Mouse (Mus musculus) stomach, embryonic 14.5 days (tissue): ENCODE results near the gene Sirt7. TPM values are rescaled to one million over a fixed set of nuclear protein-coding genes. Genes with fewer than 3 reads are reported as not detected.

Experiments
- ATAC-seq: fragments of 200-750 bp; cut with Nextera tagmentation; 2 replicates; pipeline ENCODE4 v1.8.0; 2017; ENCODE audit warnings: low read depth, moderate TSS enrichment; ENCODE audit not compliant: insufficient number of reproducible peaks, insufficient read depth, low FRiP score
- H3K27ac ChIP-seq: fragments of 300-500 bp; sonication (generic); 2 replicates; pipeline ENCODE4 v1.5.1; 2014; ENCODE audit warnings: mild to moderate bottlenecking, low read length, moderate library complexity, mixed read lengths
- H3K27me3 ChIP-seq: fragments of 300-500 bp; sonication (generic); 2 replicates; pipeline ENCODE4 v1.6.1; 2014; ENCODE audit warnings: low read length, control low read depth, mixed read lengths; ENCODE audit not compliant: control insufficient read depth, insufficient read depth
- H3K36me3 ChIP-seq: fragments of 300-500 bp; sonication (generic); 2 replicates; pipeline ENCODE4 v1.6.1; 2014; ENCODE audit warnings: mild to moderate bottlenecking, control low read depth, low read length, moderate library complexity, mixed read lengths; ENCODE audit not compliant: control insufficient read depth, insufficient read depth
- H3K4me1 ChIP-seq: fragments of 300-500 bp; sonication (generic); 2 replicates; pipeline ENCODE4 v1.6.1; 2014; ENCODE audit warnings: low read length, control low read depth, mixed read lengths; ENCODE audit not compliant: control insufficient read depth, insufficient read depth
- H3K4me2 ChIP-seq: fragments of 300-500 bp; sonication (generic); replicated peaks from 2 replicates; pipeline ENCODE4 v1.6.1; 2014; ENCODE audit warnings: low read depth, low read length, control low read depth
- H3K4me3 ChIP-seq: fragments of 300-500 bp; sonication (generic); 2 replicates; pipeline ENCODE4 v1.5.1; 2014; ENCODE audit warnings: low read depth, low read length, control low read depth
- H3K9ac ChIP-seq: fragments of 300-500 bp; sonication (generic); replicated peaks from 2 replicates; pipeline ENCODE4 v1.6.1; 2014; ENCODE audit warnings: low read depth, mild to moderate bottlenecking, control low read depth, low read length, moderate library complexity, mixed read lengths
- H3K9me3 ChIP-seq: fragments of 300-500 bp; sonication (generic); 2 replicates; pipeline ENCODE4 v1.6.1; 2016; ENCODE audit warnings: low read depth, low read length, control low read depth; ENCODE audit not compliant: control insufficient read depth
- WGBS: fragments of 180-500 bp; shearing (Covaris S2); extraction: QIAGEN DNeasy Blood & Tissue Kit; methylation state at CpG from one replicate; pipeline ENCODE4 v1.1.7; 2014; 5-methylcytosine and 5-hydroxymethylcytosine counted together
- polyA plus RNA-seq: library from polyadenylated mRNA; unstranded; fragments of >200 nt; fragmentation: Nextera tagmentation; extraction: Ambion mirVana; gene quantifications from 2 replicates; pipeline ENCODE4 v1.2.1, GENCODE M21; 2014

Gene Sirt7
- polyA plus RNA-seq, 1 experiment from 2014 or later, result 36.1 TPM

DNA sequence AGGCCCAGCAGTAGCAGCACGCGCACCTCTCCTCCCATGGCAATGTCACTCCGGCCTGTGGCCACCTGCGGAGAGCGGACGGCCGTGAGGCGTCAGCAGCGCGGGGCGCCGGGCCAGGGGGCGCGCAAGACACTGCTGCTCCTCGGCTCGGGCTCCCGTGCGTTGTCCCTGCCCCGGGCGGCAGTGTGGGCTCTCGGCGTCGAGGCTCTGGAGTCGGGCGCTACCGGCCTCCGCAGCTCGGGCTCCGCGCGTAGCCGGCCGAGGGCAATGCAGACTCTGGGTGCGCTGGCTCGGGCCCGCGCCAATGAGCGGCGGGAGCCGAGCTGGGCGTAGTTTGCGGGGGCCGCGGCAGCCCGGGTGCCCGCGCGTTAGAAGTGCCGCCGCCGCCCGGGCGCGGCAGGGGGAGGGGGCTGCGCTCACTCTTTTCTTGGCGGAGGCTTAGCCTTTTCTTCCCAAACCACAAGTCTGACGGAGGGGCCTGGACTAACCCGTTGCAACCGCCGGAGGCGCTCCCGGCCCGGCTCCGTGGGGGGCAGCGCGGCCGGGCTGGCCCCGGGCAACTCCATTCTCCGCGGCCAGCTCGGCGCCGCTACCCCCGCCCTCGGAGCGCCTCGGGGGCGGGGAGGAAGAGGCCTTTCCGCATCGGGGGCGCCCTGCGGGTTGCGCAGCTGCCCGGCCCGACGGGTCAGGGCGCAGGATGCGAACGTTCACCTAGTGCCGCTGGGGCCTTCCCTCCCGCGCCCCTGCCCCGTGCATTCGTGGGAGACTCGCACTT is 35.4 kb upstream of the Sirt7 start:
- ATAC-seq, result peak; percentile 53
- WGBS, result under 1% methylated on average over 82 of the region's 95 CpGs

DNA sequence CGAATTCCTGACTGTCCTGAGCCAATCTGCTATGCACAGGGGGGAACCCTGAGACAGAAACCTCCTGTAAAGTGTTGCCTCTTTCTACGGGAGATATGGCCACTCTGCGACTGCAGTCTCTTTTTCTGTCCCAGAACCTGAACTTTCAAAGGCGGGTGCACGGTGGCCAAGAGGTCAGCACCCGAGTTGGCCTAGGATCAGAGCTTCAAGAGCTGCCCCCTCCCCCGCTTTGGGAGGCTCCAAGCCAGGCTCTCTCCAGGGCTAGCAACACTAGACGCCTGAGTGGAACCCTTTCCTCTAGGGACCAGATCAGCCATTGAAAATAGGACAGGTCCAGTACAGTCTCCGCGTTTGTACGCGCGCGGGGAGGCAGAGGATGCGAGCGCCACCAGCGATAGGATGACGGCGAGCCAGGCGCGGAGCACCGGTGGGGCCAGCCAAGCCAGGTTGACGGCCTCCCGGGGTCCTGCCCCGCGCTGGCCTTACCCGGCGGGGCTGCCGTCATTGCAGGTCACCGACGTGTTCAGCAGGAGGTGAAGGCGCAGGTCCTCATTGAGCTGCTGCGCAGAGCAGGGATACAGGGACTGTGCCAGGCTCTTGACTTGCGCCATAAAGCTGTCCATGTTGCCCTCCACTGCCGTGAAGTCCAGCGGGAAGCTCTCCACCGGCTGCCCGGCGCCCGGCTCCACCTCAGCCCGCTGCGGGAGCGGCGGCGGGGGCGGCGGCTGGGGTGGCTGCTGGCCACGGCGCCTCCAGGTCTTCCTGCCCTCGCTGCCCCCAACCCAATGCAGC is 34.7 kb upstream of the Sirt7 start:
- 4% methylated on average over 50 of the region's 50 CpGs for WGBS
- Histone ChIP-seq H3K36me3 (no peaks in the 10 kb centered on the region), H3K27me3 (peaks cover 44% of the 10 kb centered on the region), H3K9ac (0 out of 2 replicates have a peak overlapping the region, but pooled peaks have one; percentile 33), H3K4me3 (peak overlapping the region; percentile 41), H3K27ac (no peak overlapping the region), H3K4me2 (peak overlapping the region; percentile 51), H3K4me1 (0 out of 2 replicates have a peak, but pooled peaks cover 6% of the 10 kb centered on the region), H3K9me3 (no peaks in the 10 kb centered on the region)
- ATAC-seq, result no peak

More for the DNA sequence above, 35.4 kb upstream of the Sirt7 start:
- 0 out of 2 replicates have a peak, but pooled peaks cover 6% of the 10 kb centered on the region for H3K4me1 ChIP-seq
- no peak overlapping the region for H3K27ac ChIP-seq
- no peaks in the 10 kb centered on the region for H3K9me3 ChIP-seq
- H3K27me3 ChIP-seq, result peaks cover 44% of the 10 kb centered on the region
- peak overlapping the region; percentile 51 for H3K4me2 ChIP-seq
- H3K9ac ChIP-seq, result peak overlapping the region; percentile 33; the same call in 1 of the 2 replicates
- no peaks in the 10 kb centered on the region for H3K36me3 ChIP-seq
- H3K4me3 ChIP-seq, result peak overlapping the region; percentile 41

DNA sequence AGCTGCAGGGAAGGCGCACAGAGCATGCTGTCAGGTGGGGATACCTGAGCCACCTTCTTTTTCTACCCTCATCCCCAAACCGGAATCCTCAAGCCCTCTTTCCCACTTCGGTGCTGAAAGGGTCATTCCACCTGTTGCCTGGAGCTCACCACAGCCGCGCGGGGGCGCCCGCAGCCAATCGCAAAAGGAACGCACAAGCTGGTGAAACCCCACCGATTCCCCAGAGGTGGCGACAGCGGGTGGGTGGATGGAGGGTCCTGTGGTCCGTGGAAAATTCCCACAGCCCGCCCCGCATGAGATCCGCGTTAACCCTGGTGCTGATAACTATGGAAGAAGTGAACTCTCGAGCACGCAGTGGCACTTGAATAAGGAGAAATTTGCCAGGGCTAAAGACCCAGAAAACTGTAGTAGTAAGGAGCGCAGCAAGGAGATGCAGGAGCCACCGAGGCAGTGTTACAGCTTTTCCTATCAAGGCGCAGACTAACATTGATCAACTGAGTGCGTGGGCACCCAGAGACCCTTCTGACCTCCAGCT is 33.9 kb upstream of the Sirt7 start:
- no peaks in the 10 kb centered on the region for H3K9me3 ChIP-seq
- H3K36me3 ChIP-seq, result no peaks in the 10 kb centered on the region
- no peak for ATAC-seq
- whole genome bisulfite sequencing, result 3% methylated on average over 24 of the region's 24 CpGs
- H3K27ac ChIP-seq, result no peak overlapping the region
- peak overlapping the region; percentile 16; the same call in 1 of the 2 replicates for H3K4me2 ChIP-seq
- H3K27me3 ChIP-seq, result peaks cover 44% of the 10 kb centered on the region
- 0 out of 2 replicates have a peak, but pooled peaks cover 6% of the 10 kb centered on the region for H3K4me1 ChIP-seq
- peak overlapping the region; percentile 41 for H3K4me3 ChIP-seq
- no peak overlapping the region for H3K9ac ChIP-seq

DNA sequence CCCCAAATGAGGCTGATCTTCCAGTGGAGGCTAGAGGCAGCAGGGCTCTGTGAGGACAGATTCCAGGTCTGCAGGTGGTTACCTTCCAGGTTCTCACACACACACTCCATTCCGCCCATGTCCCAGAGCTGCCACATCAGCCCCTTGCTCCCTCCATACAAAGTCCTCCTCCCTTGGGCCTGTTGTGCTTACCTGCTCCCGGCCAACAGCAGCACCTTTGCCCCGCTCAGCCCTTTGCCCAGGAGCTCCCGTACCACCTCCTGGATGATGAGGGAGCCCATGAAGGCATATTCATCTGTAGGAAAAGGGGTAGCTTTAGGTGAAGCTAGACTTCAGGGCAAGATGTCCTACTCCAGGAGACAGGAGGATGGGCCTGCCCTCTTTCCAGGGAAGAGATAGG is 32.3 kb upstream of the Sirt7 start:
- ATAC-seq, result no peak
- Histone ChIP-seq H3K27me3 (peaks cover 39% of the 10 kb centered on the region), H3K9me3 (no peaks in the 10 kb centered on the region), H3K4me3 (no peak overlapping the region), H3K4me2 (no peak overlapping the region), H3K36me3 (no peaks in the 10 kb centered on the region), H3K27ac (no peak overlapping the region), H3K4me1 (0 out of 2 replicates have a peak, but pooled peaks cover 6% of the 10 kb centered on the region), H3K9ac (no peak overlapping the region)
- 78% methylated on average over 4 of the region's 4 CpGs for WGBS

DNA sequence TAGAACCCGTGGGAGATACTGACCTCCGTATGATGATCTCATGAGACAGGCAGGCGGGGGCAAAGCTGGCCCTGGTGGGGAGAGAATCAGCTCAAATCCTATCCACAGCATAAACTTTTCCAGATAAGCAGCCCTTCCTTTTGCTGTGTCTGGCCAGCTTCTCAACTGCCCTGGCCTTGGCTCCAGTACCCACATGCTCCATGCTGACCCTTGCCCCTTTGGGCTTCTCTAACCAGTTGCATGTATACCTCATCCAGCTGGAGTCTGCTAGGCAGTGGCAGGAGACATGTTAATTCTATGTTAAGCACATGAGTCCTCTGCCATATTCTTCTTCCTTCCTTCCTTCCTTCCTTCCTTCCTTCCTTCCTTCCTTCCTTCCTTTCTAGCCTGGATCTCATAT is 29.7 kb upstream of the Sirt7 start:
- Histone ChIP-seq H3K27ac (no peak overlapping the region), H3K36me3 (no peaks in the 10 kb centered on the region), H3K9ac (no peak overlapping the region), H3K27me3 (peaks cover 15% of the 10 kb centered on the region), H3K9me3 (no peaks in the 10 kb centered on the region), H3K4me2 (no peak overlapping the region), H3K4me1 (no peaks in the 10 kb centered on the region), H3K4me3 (no peak overlapping the region)
- WGBS, result 61% methylated on average over 3 of the region's 3 CpGs
- ATAC-seq, result no peak

DNA sequence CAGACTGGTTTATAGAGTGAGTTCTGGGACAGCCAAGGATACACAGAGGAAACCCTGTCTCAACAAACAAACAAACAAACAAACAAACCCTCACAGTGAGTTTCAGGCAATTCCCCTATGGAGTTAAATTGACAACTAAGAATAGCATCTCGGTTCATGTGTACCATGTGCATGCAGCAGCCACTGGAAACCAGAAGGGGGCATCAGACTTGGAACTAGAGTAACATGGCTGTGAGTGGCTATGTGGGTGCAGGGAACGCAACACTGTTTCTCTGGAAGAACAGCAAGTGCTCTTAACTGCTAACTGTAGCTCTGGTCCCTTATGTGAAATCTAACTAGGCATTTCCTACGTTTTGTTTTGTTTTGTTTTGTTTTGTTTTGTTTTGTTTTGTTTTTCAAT is 26.8 kb upstream of the Sirt7 start:
- Histone ChIP-seq H3K9me3 (no peaks in the 10 kb centered on the region), H3K36me3 (no peaks in the 10 kb centered on the region), H3K9ac (no peak overlapping the region), H3K27me3 (no peaks in the 10 kb centered on the region), H3K4me3 (no peak overlapping the region), H3K4me1 (peaks cover 7% of the 10 kb centered on the region; the same call in 1 of the 2 replicates), H3K4me2 (no peak overlapping the region), H3K27ac (no peak overlapping the region)
- WGBS, result 74% methylated on average over 3 of the region's 3 CpGs
- no peak for ATAC-seq

DNA sequence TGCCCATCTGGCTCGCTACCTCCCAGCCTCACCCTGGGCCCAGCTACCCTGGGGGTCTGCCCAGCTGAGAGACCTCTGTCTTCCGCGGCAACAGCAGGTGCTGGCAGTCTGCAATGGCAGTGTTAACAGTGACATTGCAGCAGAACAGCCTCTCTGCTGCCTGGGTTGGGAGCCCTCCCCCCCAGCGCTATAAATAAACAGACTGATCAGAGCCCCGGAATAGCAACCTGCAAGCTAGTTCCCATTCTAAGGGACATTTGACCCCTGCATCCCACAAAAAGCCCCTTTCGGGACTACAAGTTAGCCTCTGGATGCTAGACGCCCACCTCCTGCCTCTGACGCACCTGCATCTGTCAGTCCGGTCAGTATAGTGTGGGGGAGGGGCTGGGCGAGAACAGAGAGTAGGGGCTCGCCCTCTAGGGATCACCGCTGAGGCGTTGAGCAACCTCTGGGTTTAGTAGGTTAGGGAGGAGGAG is 23.0 kb upstream of the Sirt7 start, which contains the start of gene Myadml2:
Gene Myadml2, minus strand, starts transcription at position 158 of the 476 bp plus-strand sequence.
- no peaks in the 10 kb centered on the region for H3K36me3 ChIP-seq
- H3K27me3 ChIP-seq, result no peaks in the 10 kb centered on the region
- H3K9ac ChIP-seq, result no peak within 1 kb of the TSS
- H3K9me3 ChIP-seq, result no peaks in the 10 kb centered on the region
- WGBS, result 5% methylated on average over 13 of the region's 13 CpGs
- no peak for ATAC-seq
- H3K4me3 ChIP-seq, result no peak within 1 kb of the TSS; the same call in 1 of the 2 replicates
- H3K27ac ChIP-seq, result no peak within 1 kb of the TSS
- peak within 1 kb of the TSS; percentile 27 for H3K4me2 ChIP-seq
- H3K4me1 ChIP-seq, result peaks cover 10% of the 10 kb centered on the region; the same call in 1 of the 2 replicates
